Mouse (Mus musculus) B cell, adult 2 months (primary cell): Measurements from ENCODE around the gene 4930402H24Rik.
A peak's percentile ranks its signal among the peaks of the same experiment; 100 is the strongest.

Source experiments
- DNase-seq, 2 experiments: peaks; one replicate each; pipeline ENCODE4 v3.0.0; 2022

4930402H24Rik gene

GRCm38 (mm10) chr2:130905751-130906583 lies at the start of gene 4930402H24Rik, which contains the start of gene Atrn:
TSS of gene 4930402H24Rik (minus strand) at chr2:130906406.
TSS of gene Atrn (plus strand) at chr2:130906495.
- peak; percentile 95 for DNase-seq

GRCm38 (mm10) chr2:130950548-130950947 lies 44.3 kb upstream of the 4930402H24Rik start:
- peak; percentile 77 to 82 for DNase-seq

- no peak for DNase-seq
These were observed 43.6 kb upstream of the 4930402H24Rik start for GRCm38 (mm10) chr2:130949781-130950180.

GRCm38 (mm10) chr2:130932865-130933264 lies 26.7 kb upstream of the 4930402H24Rik start:
- DNase-seq, result no peak

- no peak for DNase-seq
These were observed 23.8 kb upstream of the 4930402H24Rik start for GRCm38 (mm10) chr2:130929994-130930393.

- no peak for DNase-seq
These were observed 22.3 kb upstream of the 4930402H24Rik start for GRCm38 (mm10) chr2:130928530-130928929.

- no peak for DNase-seq
These were observed 21.8 kb upstream of the 4930402H24Rik start for GRCm38 (mm10) chr2:130928031-130928430.

GRCm38 (mm10) chr2:130924950-130925349 lies 18.7 kb upstream of the 4930402H24Rik start:
- DNase-seq, result no peak

- DNase-seq, result no peak
These were observed 12.9 kb upstream of the 4930402H24Rik start for GRCm38 (mm10) chr2:130919062-130919593.

GRCm38 (mm10) chr2:130917686-130918085 lies 11.5 kb upstream of the 4930402H24Rik start:
- no peak for DNase-seq

- no peak for DNase-seq
These were observed 10.4 kb upstream of the 4930402H24Rik start for GRCm38 (mm10) chr2:130916521-130917147.

- no peak for DNase-seq
These were observed 8.7 kb upstream of the 4930402H24Rik start for GRCm38 (mm10) chr2:130914873-130915272.

- no peak for DNase-seq
These were observed 5.5 kb upstream of the 4930402H24Rik start for GRCm38 (mm10) chr2:130911691-130912090.

- peak; percentile 37 to 38 for DNase-seq
These were observed 544 bp upstream of the 4930402H24Rik start for GRCm38 (mm10) chr2:130906584-130907315.

GRCm38 (mm10) chr2:130898783-130899182 lies 7.4 kb downstream of the 4930402H24Rik start:
- DNase-seq, result no peak

- no peak for DNase-seq
These were observed 8.3 kb downstream of the 4930402H24Rik start for GRCm38 (mm10) chr2:130897856-130898255.

- no peak for DNase-seq
These were observed 9.3 kb downstream of the 4930402H24Rik start for GRCm38 (mm10) chr2:130896944-130897343.

- DNase-seq, result no peak
These were observed 18.8 kb downstream of the 4930402H24Rik start for GRCm38 (mm10) chr2:130887456-130887855.

GRCm38 (mm10) chr2:130886983-130887382 lies 19.2 kb downstream of the 4930402H24Rik start:
- DNase-seq, result no peak

- no peak for DNase-seq
These were observed 28.8 kb downstream of the 4930402H24Rik start for GRCm38 (mm10) chr2:130877376-130877775.

GRCm38 (mm10) chr2:130870916-130871315 lies 35.3 kb downstream of the 4930402H24Rik start:
- no peak for DNase-seq

- DNase-seq, result no peak
These were observed 44.1 kb downstream of the 4930402H24Rik start for GRCm38 (mm10) chr2:130862091-130862490.

- no peak for DNase-seq
These were observed 53.2 kb downstream of the 4930402H24Rik start for GRCm38 (mm10) chr2:130852964-130853363.
